Mouse (Mus musculus) forebrain, embryonic 11.5 days (tissue): ENCODE measurements around the gene Vwa8. TPM values are rescaled to one million over a fixed set of nuclear protein-coding genes. Genes with fewer than 3 reads are reported as not detected.
"Not testable (repeated sequence)": the region's sequence is repeated elsewhere in the genome, so short reads cannot be mapped to it uniquely, and the experiment has no call there.

ENCODE experiments used
- ATAC-seq: fragments of 200-750 bp; cut with Nextera tagmentation; replicated peaks from 2 replicates; pipeline ENCODE4 v1.8.0; 2017; ENCODE audit warnings: moderate TSS enrichment; ENCODE audit not compliant: low FRiP score
- DNase-seq: peaks from one replicate; pipeline ENCODE4 v3.0.0-alpha.2; 2017; ENCODE audit warnings: low spot score
- H3K27ac ChIP-seq: fragments of 300-500 bp; sonication (generic); 2 replicates; pipeline ENCODE4 v1.5.1; 2014; ENCODE audit warnings: low read depth, low read length
- H3K27me3 ChIP-seq: fragments of 300-500 bp; sonication (generic); 2 replicates; pipeline ENCODE4 v1.6.1; 2014; ENCODE audit warnings: mild to moderate bottlenecking, low read length, mixed read lengths; ENCODE audit not compliant: control insufficient read depth, insufficient read depth
- H3K36me3 ChIP-seq: fragments of 300-500 bp; sonication (generic); 2 replicates; pipeline ENCODE4 v1.6.1; 2014; ENCODE audit warnings: mild to moderate bottlenecking, low read length, moderate library complexity, mixed read lengths; ENCODE audit not compliant: control insufficient read depth, insufficient read depth
- H3K4me1 ChIP-seq: fragments of 300-500 bp; sonication (generic); replicated peaks from 2 replicates; pipeline ENCODE4 v1.6.1; 2014; ENCODE audit warnings: low read length, mixed read lengths; ENCODE audit not compliant: control insufficient read depth, insufficient read depth
- H3K4me2 ChIP-seq: fragments of 300-500 bp; sonication (generic); 2 replicates; pipeline ENCODE4 v1.6.1; 2014; ENCODE audit warnings: low read depth, mild to moderate bottlenecking, low read length, moderate library complexity, mixed read lengths; ENCODE audit not compliant: severe bottlenecking
- H3K4me3 ChIP-seq: fragments of 300-500 bp; sonication (generic); 2 replicates; pipeline ENCODE4 v1.5.1; 2014; ENCODE audit warnings: low read depth, low read length
- H3K9ac ChIP-seq: fragments of 300-500 bp; sonication (generic); 2 replicates; pipeline ENCODE4 v1.6.1; 2014; ENCODE audit warnings: low read length
- H3K9me3 ChIP-seq: fragments of 300-500 bp; sonication (generic); 2 replicates; pipeline ENCODE4 v1.6.1; 2016; ENCODE audit warnings: low read length, mixed read lengths; ENCODE audit not compliant: control insufficient read depth
- WGBS: fragments of 180-500 bp; shearing (Covaris S2); extraction: QIAGEN DNeasy Blood & Tissue Kit; methylation state at CpG from one replicate; pipeline ENCODE4 v1.1.7; 2014; 5-methylcytosine and 5-hydroxymethylcytosine counted together
- polyA plus RNA-seq: library from polyadenylated mRNA; unstranded; fragments of >200 nt; fragmentation: Nextera tagmentation; extraction: Ambion mirVana; gene quantifications from 2 replicates; pipeline ENCODE4 v1.2.1, GENCODE M21; 2014

Gene Vwa8
- polyA plus RNA-seq, 1 experiment from 2014 or later = 9.2 TPM

GRCm38 (mm10) chr14:78887494-78887893 is 38.6 kb downstream of the Vwa8 start:
- H3K4me3 ChIP-seq, H3K4me2 ChIP-seq, H3K27ac ChIP-seq, H3K36me3 ChIP-seq, H3K9ac ChIP-seq, H3K27me3 ChIP-seq, H3K9me3 ChIP-seq, H3K4me1 ChIP-seq, ATAC-seq, DNase-seq: not testable (repeated sequence)
- WGBS = 93% methylated on average over 14 of the region's 18 CpGs

GRCm38 (mm10) chr14:78895496-78895895 is 46.6 kb downstream of the Vwa8 start:
- H3K4me2 ChIP-seq = no peak overlapping the region
- no peaks in the 10 kb centered on the region for H3K4me1 ChIP-seq

GRCm38 (mm10) chr14:78896252-78896651 is 47.4 kb downstream of the Vwa8 start:
- Histone ChIP-seq H3K4me2 (no peak overlapping the region), H3K9me3 (no peaks in the 10 kb centered on the region), H3K4me1 (no peaks in the 10 kb centered on the region), H3K27ac (no peak overlapping the region), H3K36me3 (no peaks in the 10 kb centered on the region), H3K4me3 (no peak overlapping the region), H3K9ac (no peak overlapping the region), H3K27me3 (no peaks in the 10 kb centered on the region)
- WGBS = 95% methylated on average over 5 of the region's 5 CpGs
- DNase-seq (no peak), ATAC-seq (no peak)

More at GRCm38 (mm10) chr14:78895496-78895895, 46.6 kb downstream of the Vwa8 start:
- H3K27ac ChIP-seq = no peak overlapping the region
- ATAC-seq = no peak
- H3K9ac ChIP-seq = no peak overlapping the region
- no peaks in the 10 kb centered on the region for H3K36me3 ChIP-seq
- H3K4me3 ChIP-seq = no peak overlapping the region
- H3K27me3 ChIP-seq = no peaks in the 10 kb centered on the region
- WGBS = 94% methylated on average over 1 of the region's 1 CpGs
- DNase-seq = no peak
- no peaks in the 10 kb centered on the region for H3K9me3 ChIP-seq

- Histone ChIP-seq H3K36me3 (no peaks in the 10 kb centered on the region), H3K9me3 (no peaks in the 10 kb centered on the region), H3K4me2 (no peak overlapping the region), H3K9ac (no peak overlapping the region), H3K27me3 (no peaks in the 10 kb centered on the region), H3K27ac (no peak overlapping the region), H3K4me1 (no peaks in the 10 kb centered on the region), H3K4me3 (no peak overlapping the region)
- DNase-seq (no peak), ATAC-seq (no peak)
- 77% methylated on average over 2 of the region's 2 CpGs for whole genome bisulfite sequencing
Observed at GRCm38 (mm10) chr14:78900770-78901169, 51.9 kb downstream of the Vwa8 start.

GRCm38 (mm10) chr14:78908205-78908863 is 59.5 kb downstream of the Vwa8 start:
- ATAC-seq = no peak
- Histone ChIP-seq H3K27ac (no peak overlapping the region), H3K9me3 (no peaks in the 10 kb centered on the region), H3K4me3 (no peak overlapping the region), H3K4me2 (no peak overlapping the region), H3K9ac (no peak overlapping the region), H3K36me3 (no peaks in the 10 kb centered on the region), H3K27me3 (no peaks in the 10 kb centered on the region), H3K4me1 (no peaks in the 10 kb centered on the region)
- no peak for DNase-seq
- WGBS = 91% methylated on average over 10 of the region's 10 CpGs

- no peak overlapping the region for H3K4me3 ChIP-seq
- no peak overlapping the region for H3K4me2 ChIP-seq
- H3K9me3 ChIP-seq = no peaks in the 10 kb centered on the region
- WGBS = 90% methylated on average over 10 of the region's 10 CpGs
- DNase-seq (no peak), ATAC-seq (no peak)
- no peak overlapping the region for H3K9ac ChIP-seq
- H3K4me1 ChIP-seq = no peaks in the 10 kb centered on the region
- H3K36me3 ChIP-seq = no peaks in the 10 kb centered on the region
- no peaks in the 10 kb centered on the region for H3K27me3 ChIP-seq
- H3K27ac ChIP-seq = no peak overlapping the region
Observed at GRCm38 (mm10) chr14:78912076-78912475, 63.2 kb downstream of the Vwa8 start.

- no peak overlapping the region for H3K27ac ChIP-seq
- no peaks in the 10 kb centered on the region for H3K27me3 ChIP-seq
- no peaks in the 10 kb centered on the region for H3K9me3 ChIP-seq
- no peak overlapping the region for H3K4me2 ChIP-seq
- no peak overlapping the region for H3K9ac ChIP-seq
- no peaks in the 10 kb centered on the region for H3K36me3 ChIP-seq
- H3K4me3 ChIP-seq = no peak overlapping the region
- WGBS = 90% methylated on average over 8 of the region's 8 CpGs
- no peak for ATAC-seq
- no peaks in the 10 kb centered on the region for H3K4me1 ChIP-seq
- DNase-seq = no peak
Observed at GRCm38 (mm10) chr14:78914180-78914579, 65.3 kb downstream of the Vwa8 start.

GRCm38 (mm10) chr14:78916691-78917090 is 67.8 kb downstream of the Vwa8 start:
- H3K27ac ChIP-seq = no peak overlapping the region
- no peaks in the 10 kb centered on the region for H3K9me3 ChIP-seq
- H3K9ac ChIP-seq = no peak overlapping the region
- H3K4me1 ChIP-seq = no peaks in the 10 kb centered on the region
- ATAC-seq = no peak
- no peaks in the 10 kb centered on the region for H3K27me3 ChIP-seq
- WGBS = 96% methylated on average over 2 of the region's 2 CpGs
- H3K4me3 ChIP-seq = no peak overlapping the region
- no peak overlapping the region for H3K4me2 ChIP-seq
- no peak for DNase-seq
- no peaks in the 10 kb centered on the region for H3K36me3 ChIP-seq

- no peak overlapping the region for H3K4me2 ChIP-seq
- no peak overlapping the region for H3K4me3 ChIP-seq
- ATAC-seq = no peak
- DNase-seq = no peak
- no peaks in the 10 kb centered on the region for H3K27me3 ChIP-seq
- no peak overlapping the region for H3K9ac ChIP-seq
- no peaks in the 10 kb centered on the region for H3K4me1 ChIP-seq
- no peaks in the 10 kb centered on the region for H3K36me3 ChIP-seq
- no peaks in the 10 kb centered on the region for H3K9me3 ChIP-seq
- WGBS = 78% methylated on average over 2 of the region's 2 CpGs
- no peak overlapping the region for H3K27ac ChIP-seq
Observed at GRCm38 (mm10) chr14:78921219-78921618, 72.4 kb downstream of the Vwa8 start.
